Mouse (Mus musculus): ENCODE data around the gene Tox2.

DNA sequence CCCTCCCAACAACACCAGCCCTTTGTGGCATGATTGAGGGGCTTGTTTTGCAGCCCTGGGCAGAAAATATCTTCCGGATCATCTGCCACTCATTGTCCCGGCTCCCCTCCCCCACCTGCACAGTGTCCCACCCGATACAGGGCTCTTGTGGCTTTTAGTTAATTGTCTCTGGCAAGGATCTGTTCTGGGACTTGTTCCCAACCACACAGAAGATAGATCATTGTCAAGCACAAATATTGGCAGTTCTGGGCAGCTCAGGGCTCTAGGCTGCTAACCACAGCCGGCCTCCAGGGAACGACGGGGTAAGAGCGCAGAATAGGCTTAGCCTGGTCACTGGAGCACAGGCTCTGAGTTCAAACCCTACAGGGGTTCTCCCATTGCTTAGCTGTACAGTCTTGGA lies 33.1 kb downstream of the Tox2 start:
- TF ChIP-seq POLR2A (IDR thresholded peaks at IDR 0.05; ENCODE audit: extremely low read depth, insufficient read depth, low read length), result no peak
- no peak for TF ChIP-seq CTCF (IDR thresholded peaks at IDR 0.05; ENCODE audit: extremely low read depth, insufficient read depth, low read length)
